Mouse (Mus musculus) midbrain, embryonic 14.5 days (tissue): ENCODE measurements around the gene Uqcc1. TPM values are rescaled to one million over a fixed set of nuclear protein-coding genes. Genes with fewer than 3 reads are reported as not detected.

Experiments
- ATAC-seq: fragments of 200-750 bp; cut with Nextera tagmentation; 2 replicates; pipeline ENCODE4 v1.8.0; 2017; ENCODE audit warnings: moderate number of reproducible peaks, moderate library complexity; ENCODE audit not compliant: low FRiP score, low TSS enrichment
- DNase-seq: peaks from one replicate; pipeline ENCODE4 v3.0.0-alpha.2; 2015
- H3K27ac ChIP-seq: fragments of 300-500 bp; sonication (generic); replicated peaks from 2 replicates; pipeline ENCODE4 v1.5.1; 2014; ENCODE audit warnings: mild to moderate bottlenecking, low read depth, low read length, moderate library complexity
- H3K27me3 ChIP-seq: fragments of 300-500 bp; sonication (generic); 2 replicates; pipeline ENCODE4 v1.6.1; 2014; ENCODE audit warnings: low read length, control low read depth, mixed read lengths; ENCODE audit not compliant: control insufficient read depth, insufficient read depth
- H3K36me3 ChIP-seq: fragments of 300-500 bp; sonication (generic); 2 replicates; pipeline ENCODE4 v1.6.1; 2014; ENCODE audit warnings: low read length, control low read depth; ENCODE audit not compliant: control insufficient read depth, insufficient read depth
- H3K4me1 ChIP-seq: fragments of 300-500 bp; sonication (generic); 2 replicates; pipeline ENCODE4 v1.6.1; 2014; ENCODE audit warnings: mild to moderate bottlenecking, antibody characterized with exemption, low read length, control low read depth; ENCODE audit not compliant: control insufficient read depth, insufficient read depth
- H3K4me2 ChIP-seq: fragments of 300-500 bp; sonication (generic); 2 replicates; pipeline ENCODE4 v1.6.1; 2014; ENCODE audit warnings: mild to moderate bottlenecking, low read length, moderate library complexity
- H3K4me3 ChIP-seq: fragments of 300-500 bp; sonication (generic); replicated peaks from 2 replicates; pipeline ENCODE4 v1.5.1; 2014; ENCODE audit warnings: low read depth, low read length
- H3K9ac ChIP-seq: fragments of 300-500 bp; sonication (generic); replicated peaks from 2 replicates; pipeline ENCODE4 v1.6.1; 2014; ENCODE audit warnings: mild to moderate bottlenecking, low read length, moderate library complexity
- H3K9me3 ChIP-seq: fragments of 300-500 bp; sonication (generic); 2 replicates; pipeline ENCODE4 v1.6.1; 2016; ENCODE audit warnings: low read length, control low read depth, mixed read lengths; ENCODE audit not compliant: control insufficient read depth
- WGBS: fragments of 180-500 bp; shearing (Covaris S2); extraction: QIAGEN DNeasy Blood & Tissue Kit; methylation state at CpG from one replicate; pipeline ENCODE4 v1.1.7; 2014; 5-methylcytosine and 5-hydroxymethylcytosine counted together
- polyA plus RNA-seq: library from polyadenylated mRNA; unstranded; fragments of >200 nt; fragmentation: Nextera tagmentation; extraction: Ambion mirVana; gene quantifications from 2 replicates; pipeline ENCODE4 v1.2.1, GENCODE M21; 2014

The Uqcc1 gene
- polyA plus RNA-seq, 1 experiment from 2014 or later: 58.6 TPM

- 64% methylated on average over 9 of the region's 9 CpGs for WGBS
- Histone ChIP-seq H3K9ac (no peak overlapping the region), H3K4me2 (no peak overlapping the region), H3K4me1 (peaks cover 13% of the 10 kb centered on the region), H3K27me3 (no peaks in the 10 kb centered on the region), H3K4me3 (no peak overlapping the region), H3K36me3 (no peaks in the 10 kb centered on the region), H3K9me3 (no peaks in the 10 kb centered on the region), H3K27ac (no peak overlapping the region)
- no peak for DNase-seq
- no peak for ATAC-seq
Measured at GRCm38 (mm10) chr2:155831302-155831701, 98.8 kb downstream of the Uqcc1 start.

- H3K4me1 ChIP-seq: peaks cover 15% of the 10 kb centered on the region
- ATAC-seq (no peak), DNase-seq (no peak)
Measured at GRCm38 (mm10) chr2:155830841-155831240, 99.3 kb downstream of the Uqcc1 start.

GRCm38 (mm10) chr2:155826630-155827424, 103.3 kb downstream of the Uqcc1 start, which contains the start of gene Eif6:
Gene Eif6, minus strand, starts transcription at chr2:155826925.
- peak within 1 kb of the TSS; percentile 79 for H3K4me2 ChIP-seq
- H3K9ac ChIP-seq: peak within 1 kb of the TSS; percentile 64
- H3K27ac ChIP-seq: peak within 1 kb of the TSS; percentile 77
- no peaks in the 10 kb centered on the region for H3K27me3 ChIP-seq
- DNase-seq: peak; percentile 95
- 2% methylated on average over 27 of the region's 27 CpGs for WGBS
- H3K9me3 ChIP-seq: no peaks in the 10 kb centered on the region
- H3K36me3 ChIP-seq: peaks cover 21% of the 10 kb centered on the region
- ATAC-seq: peak; percentile 91
- H3K4me3 ChIP-seq: peak within 1 kb of the TSS; percentile 61
- H3K4me1 ChIP-seq: peaks cover 20% of the 10 kb centered on the region

More at GRCm38 (mm10) chr2:155830841-155831240, 99.3 kb downstream of the Uqcc1 start:
- Histone ChIP-seq H3K4me2 (no peak overlapping the region), H3K9me3 (no peaks in the 10 kb centered on the region), H3K27me3 (no peaks in the 10 kb centered on the region), H3K9ac (no peak overlapping the region), H3K4me3 (no peak overlapping the region), H3K27ac (no peak overlapping the region), H3K36me3 (no peaks in the 10 kb centered on the region)
- WGBS: 91% methylated on average over 8 of the region's 8 CpGs

GRCm38 (mm10) chr2:155825904-155826629, 104.0 kb downstream of the Uqcc1 start:
- ATAC-seq (peak; percentile 4), DNase-seq (no peak)
- H3K4me3 ChIP-seq: peak overlapping the region; percentile 61

GRCm38 (mm10) chr2:155823722-155824121, 106.4 kb downstream of the Uqcc1 start:
- DNase-seq: no peak
- H3K27me3 ChIP-seq: no peaks in the 10 kb centered on the region
- no peak for ATAC-seq
- peaks cover 25% of the 10 kb centered on the region for H3K4me1 ChIP-seq
- peaks cover 40% of the 10 kb centered on the region for H3K36me3 ChIP-seq
- H3K4me2 ChIP-seq: no peak overlapping the region
- WGBS: 96% methylated on average over 8 of the region's 8 CpGs
- H3K9me3 ChIP-seq: no peaks in the 10 kb centered on the region
- H3K4me3 ChIP-seq: no peak overlapping the region
- no peak overlapping the region for H3K27ac ChIP-seq
- no peak overlapping the region for H3K9ac ChIP-seq

More at GRCm38 (mm10) chr2:155825904-155826629, 104.0 kb downstream of the Uqcc1 start:
- H3K36me3 ChIP-seq: peaks cover 27% of the 10 kb centered on the region
- peak overlapping the region; percentile 79 for H3K4me2 ChIP-seq
- no peaks in the 10 kb centered on the region for H3K27me3 ChIP-seq
- no peaks in the 10 kb centered on the region for H3K9me3 ChIP-seq
- peak overlapping the region; percentile 64 for H3K9ac ChIP-seq
- WGBS: 2% methylated on average over 52 of the region's 52 CpGs
- H3K27ac ChIP-seq: peak overlapping the region; percentile 1; the same call in 1 of the 2 replicates
- H3K4me1 ChIP-seq: peaks cover 20% of the 10 kb centered on the region

GRCm38 (mm10) chr2:155820779-155821178, 109.3 kb downstream of the Uqcc1 start:
- H3K27me3 ChIP-seq: no peaks in the 10 kb centered on the region
- H3K4me3 ChIP-seq: no peak overlapping the region
- WGBS: 93% methylated on average over 5 of the region's 5 CpGs
- H3K27ac ChIP-seq: no peak overlapping the region
- ATAC-seq (no peak), DNase-seq (no peak)
- no peak overlapping the region for H3K9ac ChIP-seq
- H3K9me3 ChIP-seq: no peaks in the 10 kb centered on the region
- peaks cover 46% of the 10 kb centered on the region for H3K36me3 ChIP-seq
- H3K4me1 ChIP-seq: peaks cover 22% of the 10 kb centered on the region
- H3K4me2 ChIP-seq: no peak overlapping the region

- Histone ChIP-seq H3K9me3 (no peaks in the 10 kb centered on the region), H3K4me3 (peak overlapping the region; percentile 48), H3K4me2 (peak overlapping the region; percentile 84), H3K27me3 (no peaks in the 10 kb centered on the region), H3K27ac (peak overlapping the region; percentile 83), H3K9ac (peak overlapping the region; percentile 78), H3K36me3 (peaks cover 53% of the 10 kb centered on the region), H3K4me1 (peaks cover 17% of the 10 kb centered on the region)
- DNase-seq: no peak
- WGBS: 57% methylated on average over 6 of the region's 6 CpGs
- peak; percentile 7; the same call in 1 of the 2 replicates for ATAC-seq
Measured at GRCm38 (mm10) chr2:155819449-155820251, 110.5 kb downstream of the Uqcc1 start.

- DNase-seq (no peak), ATAC-seq (no peak)
- Histone ChIP-seq H3K4me3 (peak within 1 kb of the TSS; percentile 48), H3K9ac (peak within 1 kb of the TSS; percentile 78), H3K27ac (peak within 1 kb of the TSS; percentile 83), H3K27me3 (no peaks in the 10 kb centered on the region), H3K4me1 (peaks cover 17% of the 10 kb centered on the region), H3K4me2 (peak within 1 kb of the TSS; percentile 84), H3K36me3 (peaks cover 56% of the 10 kb centered on the region), H3K9me3 (no peaks in the 10 kb centered on the region)
Measured at GRCm38 (mm10) chr2:155819392-155819448, 110.9 kb downstream of the Uqcc1 start, which contains the start of gene BC029722. Gene BC029722, minus strand, starts transcription at chr2:155819426.
